Mouse (Mus musculus) limb, embryonic 11.5 days (tissue): ENCODE measurements around the gene Psmd2. TPM values are rescaled to one million over a fixed set of nuclear protein-coding genes. Genes with fewer than 3 reads are reported as not detected.

Experiments used
- ATAC-seq: fragments of 200-750 bp; cut with Nextera tagmentation; 2 replicates; pipeline ENCODE4 v1.8.0; 2017; ENCODE audit warnings: low read depth; ENCODE audit not compliant: insufficient number of reproducible peaks, low FRiP score, low TSS enrichment
- DNase-seq: peaks from one replicate; pipeline ENCODE4 v3.0.0-alpha.2; 2015; ENCODE audit warnings: low spot score
- H3K27ac ChIP-seq: fragments of 300-500 bp; sonication (generic); replicated peaks from 2 replicates; pipeline ENCODE4 v1.5.1; 2014; ENCODE audit warnings: low read depth, mild to moderate bottlenecking, low read length
- H3K27me3 ChIP-seq: fragments of 300-500 bp; sonication (generic); 2 replicates; pipeline ENCODE4 v1.6.1; 2014; ENCODE audit warnings: mild to moderate bottlenecking, low read length, mixed read lengths; ENCODE audit not compliant: control insufficient read depth, insufficient read depth
- H3K36me3 ChIP-seq: fragments of 300-500 bp; sonication (generic); 2 replicates; pipeline ENCODE4 v1.6.1; 2014; ENCODE audit warnings: mild to moderate bottlenecking, low read length, moderate library complexity, mixed read lengths; ENCODE audit not compliant: control insufficient read depth, insufficient read depth
- H3K4me1 ChIP-seq: fragments of 300-500 bp; sonication (generic); 2 replicates; pipeline ENCODE4 v1.6.1; 2014; ENCODE audit warnings: low read length, mixed read lengths; ENCODE audit not compliant: control insufficient read depth, insufficient read depth
- H3K4me2 ChIP-seq: fragments of 300-500 bp; sonication (generic); 2 replicates; pipeline ENCODE4 v1.6.1; 2014; ENCODE audit warnings: low read depth, mild to moderate bottlenecking, moderate library complexity; ENCODE audit not compliant: severe bottlenecking
- H3K4me3 ChIP-seq: fragments of 300-500 bp; sonication (generic); 2 replicates; pipeline ENCODE4 v1.5.1; 2014; ENCODE audit warnings: low read depth, low read length
- H3K9ac ChIP-seq: fragments of 300-500 bp; sonication (generic); 2 replicates; pipeline ENCODE4 v1.6.1; 2014; ENCODE audit warnings: mild to moderate bottlenecking, low read length
- H3K9me3 ChIP-seq: fragments of 300-500 bp; sonication (generic); 2 replicates; pipeline ENCODE4 v1.6.1; 2016; ENCODE audit warnings: low read length; ENCODE audit not compliant: control insufficient read depth
- WGBS: fragments of 180-500 bp; shearing (Covaris S2); extraction: QIAGEN DNeasy Blood & Tissue Kit; methylation state at CpG from one replicate; pipeline ENCODE4 v1.1.7; 2014; 5-methylcytosine and 5-hydroxymethylcytosine counted together
- polyA plus RNA-seq: library from polyadenylated mRNA; unstranded; fragments of >200 nt; fragmentation: Nextera tagmentation; extraction: Ambion mirVana; gene quantifications from 2 replicates; pipeline ENCODE4 v1.2.1, GENCODE M21; 2014

The Psmd2 gene
- polyA plus RNA-seq, 1 experiment from 2014 or later: 480 TPM

DNA sequence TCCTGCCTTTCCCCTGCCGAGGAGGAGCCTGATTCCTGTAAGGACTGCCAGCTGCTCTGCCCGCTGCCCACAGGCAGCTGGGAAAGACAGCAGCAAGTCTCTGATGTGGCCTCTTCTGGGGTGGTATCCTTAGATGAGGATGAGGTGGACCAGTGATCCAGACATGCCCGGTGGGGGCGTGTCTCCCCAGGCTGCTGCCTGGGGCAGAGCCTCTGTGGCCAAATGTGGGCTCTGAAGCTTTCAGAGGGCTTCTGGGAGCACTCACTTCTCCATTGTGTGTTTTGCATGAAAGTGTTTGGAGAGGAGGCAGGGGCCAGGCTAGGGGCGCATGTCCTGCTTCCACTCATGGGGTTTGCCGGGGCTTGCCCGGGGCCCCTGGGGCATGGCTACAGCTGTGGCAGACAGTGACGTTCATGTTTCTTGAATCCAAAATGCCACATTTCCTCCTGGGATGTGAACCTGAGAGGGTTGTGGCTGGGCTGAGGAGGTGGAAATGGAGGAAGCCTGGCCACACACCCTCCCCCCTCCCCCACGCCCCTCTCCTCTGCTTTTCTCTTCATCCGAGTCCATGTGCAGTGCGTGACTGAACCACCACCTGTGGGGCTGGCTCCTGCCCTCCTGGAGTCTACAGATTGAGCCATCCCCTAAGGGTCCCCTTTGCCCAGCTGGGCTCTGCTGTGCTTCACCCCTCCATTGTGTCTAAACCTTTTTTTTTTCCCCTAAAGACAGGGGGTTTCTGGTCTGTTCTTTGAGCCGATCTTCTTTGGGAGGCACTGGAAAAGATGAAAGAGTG, 50.5 kb downstream of the Psmd2 start:
- Histone ChIP-seq H3K9ac (peak overlapping the region; percentile 23), H3K36me3 (no peaks in the 10 kb centered on the region; the same call in 1 of the 2 replicates), H3K27me3 (no peaks in the 10 kb centered on the region), H3K4me3 (no peak overlapping the region), H3K27ac (peak overlapping the region; percentile 58; the same call in 1 of the 2 replicates), H3K4me1 (peaks cover 23% of the 10 kb centered on the region), H3K9me3 (no peaks in the 10 kb centered on the region), H3K4me2 (no peak overlapping the region; the same call in 1 of the 2 replicates)
- whole genome bisulfite sequencing: 20% methylated on average over 12 of the region's 12 CpGs
- DNase-seq (peak; percentile 48), ATAC-seq (peak; percentile 31)

DNA sequence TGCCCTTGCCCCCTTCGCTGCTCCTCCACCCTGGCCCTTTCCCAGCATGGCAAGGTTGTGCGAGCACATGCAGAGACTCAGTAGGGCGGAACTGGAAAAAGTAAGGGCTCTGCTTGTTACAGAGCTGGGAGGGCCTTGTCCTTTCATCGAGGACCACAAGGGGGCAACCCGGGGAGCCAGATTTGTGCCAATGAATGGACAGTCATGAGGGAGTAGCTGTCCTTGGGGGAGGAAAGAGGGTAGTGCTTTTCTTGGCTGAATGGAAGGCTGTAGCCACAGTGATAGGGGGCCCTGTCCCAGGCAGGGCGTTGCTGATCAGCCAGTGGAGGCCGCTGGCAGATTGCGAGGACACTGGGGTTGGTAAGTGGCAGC, 51.1 kb downstream of the Psmd2 start:
- ATAC-seq: peak; percentile 36; the same call in 1 of the 2 replicates
- H3K9ac ChIP-seq: no peak overlapping the region
- H3K36me3 ChIP-seq: no peaks in the 10 kb centered on the region; the same call in none of the 2 replicates

DNA sequence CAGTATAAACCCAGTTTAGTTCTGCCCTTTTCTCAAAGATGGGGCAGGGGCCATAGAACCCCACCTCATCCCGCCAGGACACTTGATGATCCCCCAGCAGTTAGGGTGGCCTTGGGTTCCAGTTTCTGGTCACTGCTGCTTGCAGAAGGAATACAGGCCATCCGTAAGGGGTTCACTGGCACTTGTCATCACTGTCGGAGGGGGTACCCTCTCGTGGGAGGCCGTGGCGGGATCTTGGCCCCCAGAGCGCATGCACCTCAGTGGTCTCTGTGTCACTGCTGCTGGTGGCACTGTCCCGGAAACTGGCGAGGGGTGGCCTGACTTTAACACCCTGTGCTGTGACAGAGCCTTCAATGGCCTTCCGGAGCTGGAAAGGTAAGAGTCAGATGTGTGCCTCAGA, 51.6 kb downstream of the Psmd2 start:
- no peaks in the 10 kb centered on the region; the same call in none of the 2 replicates for H3K36me3 ChIP-seq
- ATAC-seq (no peak), DNase-seq (no peak)
- no peak overlapping the region for H3K4me2 ChIP-seq
- H3K27me3 ChIP-seq: no peaks in the 10 kb centered on the region
- H3K9me3 ChIP-seq: no peaks in the 10 kb centered on the region
- no peak overlapping the region for H3K4me3 ChIP-seq
- no peak overlapping the region for H3K27ac ChIP-seq
- H3K4me1 ChIP-seq: peaks cover 23% of the 10 kb centered on the region
- H3K9ac ChIP-seq: no peak overlapping the region
- WGBS: 95% methylated on average over 10 of the region's 10 CpGs

More for the DNA sequence above, 51.1 kb downstream of the Psmd2 start:
- Histone ChIP-seq H3K9me3 (no peaks in the 10 kb centered on the region), H3K4me2 (no peak overlapping the region), H3K27me3 (no peaks in the 10 kb centered on the region), H3K27ac (peak overlapping the region; percentile 2; the same call in 1 of the 2 replicates), H3K4me3 (no peak overlapping the region), H3K4me1 (peaks cover 23% of the 10 kb centered on the region)
- WGBS: 13% methylated on average over 8 of the region's 8 CpGs
- peak; percentile 80 for DNase-seq

DNA sequence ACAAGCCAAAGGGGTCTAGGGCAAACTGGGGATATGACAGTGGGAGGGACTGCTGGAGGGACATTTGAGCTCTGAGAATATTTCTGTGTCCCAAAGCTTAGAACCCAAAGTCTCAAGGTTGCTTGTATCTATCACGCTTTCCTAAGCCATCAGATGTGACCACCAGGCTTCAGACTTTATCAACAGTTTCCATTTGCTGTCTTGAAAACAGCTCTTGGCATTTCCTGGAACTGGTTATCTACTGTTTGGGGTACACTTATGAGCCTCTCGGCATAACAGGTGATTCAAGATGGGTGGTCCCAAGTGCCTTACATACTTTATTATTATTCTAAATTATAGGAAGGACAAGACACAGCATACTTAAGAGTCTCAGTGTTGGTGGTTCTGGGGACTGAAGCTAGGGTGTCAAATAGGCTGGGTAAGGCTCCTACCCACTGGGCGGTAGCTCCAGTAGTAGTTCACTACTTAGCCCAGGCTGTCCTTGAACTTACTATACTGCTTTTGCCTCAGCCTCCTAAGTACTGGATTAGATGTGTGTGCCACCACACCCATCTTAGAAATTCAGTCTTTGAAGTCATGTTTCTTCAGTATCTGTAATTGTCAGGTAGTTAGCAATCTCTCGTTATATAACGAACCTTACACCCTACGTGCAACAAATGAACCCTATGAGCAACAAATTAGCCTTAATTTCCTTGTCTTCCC, 52.4 kb downstream of the Psmd2 start:
- Histone ChIP-seq H3K27me3 (no peaks in the 10 kb centered on the region), H3K4me2 (no peak overlapping the region), H3K4me3 (no peak overlapping the region), H3K4me1 (peaks cover 23% of the 10 kb centered on the region), H3K36me3 (peaks cover 2% of the 10 kb centered on the region), H3K9me3 (no peaks in the 10 kb centered on the region), H3K9ac (no peak overlapping the region), H3K27ac (no peak overlapping the region)
- WGBS: 89% methylated on average over 6 of the region's 6 CpGs
- DNase-seq (no peak), ATAC-seq (no peak)

DNA sequence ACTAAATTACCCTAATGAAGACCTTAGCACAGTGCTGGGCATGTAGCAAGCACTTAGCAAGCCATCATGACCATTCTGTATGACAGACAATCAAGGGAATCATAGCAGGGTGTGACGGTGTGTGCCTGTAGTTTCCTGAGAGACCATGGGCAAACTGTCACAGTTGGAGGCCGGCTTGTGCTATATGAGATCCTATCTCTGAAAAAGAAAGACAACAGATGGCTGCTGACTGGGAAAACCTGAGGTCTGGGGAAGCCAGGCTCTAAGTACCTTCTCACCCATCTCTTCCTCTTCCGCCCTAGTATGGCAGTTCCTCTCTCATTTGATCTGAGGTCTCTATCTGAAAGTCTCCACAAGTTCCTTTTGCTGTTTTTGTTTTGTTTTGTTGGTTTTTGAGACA, 54.3 kb downstream of the Psmd2 start:
- H3K27ac ChIP-seq: no peak overlapping the region
- no peak overlapping the region for H3K4me3 ChIP-seq
- peaks cover 16% of the 10 kb centered on the region for H3K4me1 ChIP-seq
- no peaks in the 10 kb centered on the region for H3K9me3 ChIP-seq
- no peak for ATAC-seq
- DNase-seq: no peak
- H3K36me3 ChIP-seq: peaks cover 9% of the 10 kb centered on the region
- no peak overlapping the region for H3K4me2 ChIP-seq
- H3K9ac ChIP-seq: no peak overlapping the region
- 81% methylated on average over 3 of the region's 3 CpGs for WGBS
- no peaks in the 10 kb centered on the region for H3K27me3 ChIP-seq

DNA sequence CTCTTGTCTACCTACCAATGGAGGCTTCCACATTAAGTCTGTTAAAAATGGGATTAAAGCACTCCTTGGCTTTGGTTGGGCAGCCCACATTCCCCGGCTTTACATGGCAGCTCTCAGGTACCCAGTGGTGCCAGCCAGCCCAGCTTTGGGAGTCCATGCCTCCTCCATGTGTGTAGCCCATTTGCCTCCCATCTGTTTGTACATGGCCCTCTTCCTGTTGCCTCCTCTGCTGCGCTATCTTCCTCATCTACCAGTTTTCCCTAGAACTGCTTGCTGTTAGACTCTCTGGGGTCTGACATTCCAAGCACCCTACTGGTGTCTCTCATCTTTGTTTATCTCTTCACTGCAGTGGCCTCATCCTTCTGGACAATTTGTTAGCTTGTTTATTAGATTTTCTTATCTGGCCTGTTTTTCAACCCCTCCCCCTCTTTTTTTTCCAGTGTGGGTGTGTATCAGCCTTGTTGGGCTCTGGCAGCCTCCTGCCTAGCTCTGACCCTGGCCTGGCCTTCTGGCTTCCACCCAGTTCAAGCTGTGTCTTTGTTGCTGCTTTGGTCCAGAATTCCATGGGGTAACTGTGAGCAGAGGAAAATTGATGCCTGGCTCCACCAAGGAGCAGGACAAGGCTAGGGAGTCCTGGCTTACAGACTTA, 55.1 kb downstream of the Psmd2 start:
- Histone ChIP-seq H3K4me3 (no peak overlapping the region), H3K36me3 (peaks cover 16% of the 10 kb centered on the region), H3K9me3 (no peaks in the 10 kb centered on the region), H3K4me2 (no peak overlapping the region), H3K4me1 (peaks cover 11% of the 10 kb centered on the region), H3K27me3 (no peaks in the 10 kb centered on the region), H3K27ac (no peak overlapping the region), H3K9ac (no peak overlapping the region)
- no peak for DNase-seq
- WGBS: 90% methylated on average over 2 of the region's 2 CpGs
- no peak for ATAC-seq

DNA sequence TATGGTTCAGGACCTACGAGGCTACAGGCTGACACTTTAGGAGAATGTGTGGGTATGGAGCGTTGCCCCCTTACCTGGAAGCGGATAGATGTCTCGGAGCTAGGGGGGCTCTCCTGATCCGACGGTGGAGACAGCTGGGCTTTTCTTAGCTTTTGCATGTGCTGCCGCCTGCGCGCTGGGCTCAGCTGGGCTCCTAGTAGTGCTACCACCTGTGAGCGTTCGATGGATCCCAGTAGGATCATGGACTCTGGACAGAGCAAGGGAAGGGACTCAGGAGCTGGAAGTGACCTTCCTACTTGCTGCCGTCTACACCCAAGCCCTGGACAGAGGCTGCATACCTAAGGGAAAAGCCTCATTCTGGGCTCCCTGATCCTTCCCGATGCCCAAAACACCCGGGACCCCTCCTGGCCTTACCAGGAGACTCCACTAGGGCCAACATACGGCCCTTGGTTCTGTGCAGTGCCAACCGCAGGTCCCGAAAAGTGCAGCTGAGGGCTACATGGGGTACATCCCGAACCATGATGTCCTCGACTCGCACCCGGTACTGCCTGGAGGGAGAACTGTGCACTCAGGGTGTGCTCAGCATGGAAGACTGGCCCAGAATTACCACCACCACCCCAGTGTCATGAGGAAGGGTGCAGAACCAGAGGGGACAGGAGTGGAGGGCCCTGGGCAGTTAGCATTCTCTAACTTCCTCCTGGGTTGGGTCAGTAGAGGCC, 56.9 kb downstream of the Psmd2 start:
- no peak for DNase-seq
- ATAC-seq: peak; percentile 13; the same call in 1 of the 2 replicates
- WGBS: 96% methylated on average over 21 of the region's 21 CpGs
- H3K36me3 ChIP-seq: peaks cover 17% of the 10 kb centered on the region
- no peaks in the 10 kb centered on the region for H3K4me1 ChIP-seq
- no peaks in the 10 kb centered on the region for H3K9me3 ChIP-seq
- H3K4me2 ChIP-seq: no peak overlapping the region
- H3K27ac ChIP-seq: no peak overlapping the region
- no peaks in the 10 kb centered on the region for H3K27me3 ChIP-seq
- H3K4me3 ChIP-seq: no peak overlapping the region
- no peak overlapping the region for H3K9ac ChIP-seq
